Mouse (Mus musculus): ENCODE results near the gene Ncor2. TPM values are rescaled to one million over a fixed set of nuclear protein-coding genes. Genes with fewer than 3 reads are reported as not detected.
A peak's percentile ranks its signal among the peaks of the same experiment; 100 is the strongest.

Gene Ncor2
- polyA plus RNA-seq, 1 experiment, result 46.9 TPM

DNA sequence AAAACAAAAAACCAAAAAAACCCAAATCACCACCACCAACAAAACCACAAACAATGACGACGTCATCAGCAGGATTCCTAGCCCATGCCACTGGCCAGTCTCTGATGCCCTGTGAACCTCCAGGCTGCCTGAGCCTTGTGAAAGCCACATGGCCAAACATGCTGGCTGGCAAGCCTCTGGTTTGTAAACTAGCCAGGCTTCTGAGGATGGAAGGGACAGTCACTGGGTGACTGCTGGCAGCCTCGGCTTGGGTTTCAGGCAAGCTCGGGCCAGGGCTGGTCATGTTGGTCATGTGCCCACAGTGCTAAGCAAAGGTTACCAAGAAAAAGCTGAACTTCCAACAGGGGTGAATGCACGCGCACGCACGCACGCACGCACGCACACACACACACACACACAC lies 157.7 kb downstream of the Ncor2 start:
- Histone ChIP-seq H3K4me1 (ENCODE audit: control insufficient read depth, insufficient read depth, low read length) (no peaks in the 10 kb centered on the region), H3K27ac (ENCODE audit: control insufficient read depth, insufficient read depth, low read depth, low read length, poor library complexity) (no peak overlapping the region), H3K4me3 (replicated peaks; ENCODE audit: control insufficient read depth, low read depth, low read length) (no peak overlapping the region)
- WGBS, result 79% methylated on average over 11 of the region's 11 CpGs
- TF ChIP-seq POLR2A (IDR thresholded peaks at IDR 0.05; ENCODE audit: borderline replicate concordance, control insufficient read depth, low read depth, low read length) (no peak), CTCF (IDR thresholded peaks at IDR 0.05; ENCODE audit: control insufficient read depth, insufficient read depth, low read length) (no peak)

- Histone ChIP-seq H3K4me1 (ENCODE audit: control insufficient read depth, insufficient read depth, low read length) (no peaks in the 10 kb centered on the region), H3K4me3 (replicated peaks; ENCODE audit: control insufficient read depth, low read depth, low read length) (no peak overlapping the region), H3K27ac (ENCODE audit: control insufficient read depth, insufficient read depth, low read depth, low read length, poor library complexity) (no peak overlapping the region)
- TF ChIP-seq CTCF (IDR thresholded peaks at IDR 0.05; ENCODE audit: control insufficient read depth, insufficient read depth, low read length) (no peak), POLR2A (IDR thresholded peaks at IDR 0.05; ENCODE audit: borderline replicate concordance, control insufficient read depth, low read depth, low read length) (no peak)
- 85% methylated on average over 5 of the region's 5 CpGs for WGBS
These were observed 159.9 kb downstream of the Ncor2 start for GRCm38 (mm10) chr5:125019099-125019498.

DNA sequence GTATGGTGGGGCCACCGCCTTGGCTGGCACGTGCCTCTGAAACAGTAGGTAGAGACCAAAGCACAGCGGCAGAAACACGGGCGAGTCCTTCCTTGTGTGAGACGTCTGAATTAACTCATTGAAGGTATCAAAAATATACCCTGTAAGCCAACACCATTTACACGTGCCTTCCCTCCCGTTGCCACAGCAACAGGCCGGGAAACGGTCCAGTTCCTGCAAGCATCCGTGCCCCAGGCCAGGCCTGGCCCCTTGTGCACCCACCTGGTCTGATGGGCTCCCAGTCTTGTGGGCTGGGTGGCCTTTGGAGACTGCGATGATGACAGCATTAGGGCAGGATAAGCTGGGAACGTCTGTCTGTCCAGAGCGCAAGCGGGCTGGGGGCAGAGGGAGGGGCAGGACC lies 161.7 kb downstream of the Ncor2 start:
- TF ChIP-seq CTCF (IDR thresholded peaks at IDR 0.05; ENCODE audit: control insufficient read depth, insufficient read depth, low read length) (no peak), POLR2A (IDR thresholded peaks at IDR 0.05; ENCODE audit: borderline replicate concordance, control insufficient read depth, low read depth, low read length) (no peak)
- 86% methylated on average over 15 of the region's 15 CpGs for WGBS
- no peak overlapping the region for H3K27ac ChIP-seq (ENCODE audit: control insufficient read depth, insufficient read depth, low read depth, low read length, poor library complexity)
- no peaks in the 10 kb centered on the region for H3K4me1 ChIP-seq (ENCODE audit: control insufficient read depth, insufficient read depth, low read length)
- H3K4me3 ChIP-seq (replicated peaks; ENCODE audit: control insufficient read depth, low read depth, low read length), result no peak overlapping the region

GRCm38 (mm10) chr5:125016421-125017242 lies 162.4 kb downstream of the Ncor2 start:
- H3K4me1 ChIP-seq (ENCODE audit: control insufficient read depth, insufficient read depth, low read length), result no peaks in the 10 kb centered on the region
- no peak overlapping the region for H3K4me3 ChIP-seq (replicated peaks; ENCODE audit: control insufficient read depth, low read depth, low read length)
- 83% methylated on average over 17 of the region's 17 CpGs for WGBS
- no peak overlapping the region for H3K27ac ChIP-seq (ENCODE audit: control insufficient read depth, insufficient read depth, low read depth, low read length, poor library complexity)
- TF ChIP-seq POLR2A (IDR thresholded peaks at IDR 0.05; ENCODE audit: borderline replicate concordance, control insufficient read depth, low read depth, low read length) (no peak), CTCF (IDR thresholded peaks at IDR 0.05; ENCODE audit: control insufficient read depth, insufficient read depth, low read length) (no peak; the same call in 1 of the 2 replicates)

DNA sequence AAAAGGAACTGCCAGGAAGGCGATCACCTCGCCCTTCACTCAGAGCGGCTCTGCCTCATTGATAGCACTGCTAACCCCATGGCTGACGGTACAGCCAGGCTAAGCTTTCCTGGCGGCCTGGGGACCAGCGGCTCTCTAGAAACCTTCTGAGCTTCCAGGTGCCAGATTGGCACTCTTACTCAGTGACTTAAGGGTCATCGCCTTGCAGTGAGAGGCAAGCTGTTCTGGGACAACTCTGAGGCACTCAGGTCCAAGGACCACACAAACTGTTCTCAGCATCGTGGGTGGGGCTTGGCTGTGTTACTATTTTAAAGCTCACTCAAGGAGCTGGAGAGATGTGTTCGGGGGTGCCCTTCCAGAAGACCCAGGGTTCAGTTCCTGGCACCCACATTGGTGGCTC lies 163.4 kb downstream of the Ncor2 start:
- Histone ChIP-seq H3K4me1 (ENCODE audit: control insufficient read depth, insufficient read depth, low read length) (no peaks in the 10 kb centered on the region), H3K4me3 (replicated peaks; ENCODE audit: control insufficient read depth, low read depth, low read length) (no peak overlapping the region), H3K27ac (ENCODE audit: control insufficient read depth, insufficient read depth, low read depth, low read length, poor library complexity) (no peak overlapping the region)
- no peak for TF ChIP-seq POLR2A (IDR thresholded peaks at IDR 0.05; ENCODE audit: borderline replicate concordance, control insufficient read depth, low read depth, low read length)
- TF ChIP-seq CTCF (IDR thresholded peaks at IDR 0.05; ENCODE audit: control insufficient read depth, insufficient read depth, low read length), result no peak
- WGBS, result 82% methylated on average over 9 of the region's 9 CpGs

- H3K4me3 ChIP-seq (replicated peaks; ENCODE audit: control insufficient read depth, low read depth, low read length), result no peak overlapping the region
- WGBS, result 74% methylated on average over 3 of the region's 3 CpGs
- no peaks in the 10 kb centered on the region for H3K4me1 ChIP-seq (ENCODE audit: control insufficient read depth, insufficient read depth, low read length)
- no peak overlapping the region for H3K27ac ChIP-seq (ENCODE audit: control insufficient read depth, insufficient read depth, low read depth, low read length, poor library complexity)
- TF ChIP-seq POLR2A (IDR thresholded peaks at IDR 0.05; ENCODE audit: borderline replicate concordance, control insufficient read depth, low read depth, low read length) (no peak), CTCF (IDR thresholded peaks at IDR 0.05; ENCODE audit: control insufficient read depth, insufficient read depth, low read length) (no peak)
These were observed 164.0 kb downstream of the Ncor2 start for GRCm38 (mm10) chr5:125015066-125015465.

DNA sequence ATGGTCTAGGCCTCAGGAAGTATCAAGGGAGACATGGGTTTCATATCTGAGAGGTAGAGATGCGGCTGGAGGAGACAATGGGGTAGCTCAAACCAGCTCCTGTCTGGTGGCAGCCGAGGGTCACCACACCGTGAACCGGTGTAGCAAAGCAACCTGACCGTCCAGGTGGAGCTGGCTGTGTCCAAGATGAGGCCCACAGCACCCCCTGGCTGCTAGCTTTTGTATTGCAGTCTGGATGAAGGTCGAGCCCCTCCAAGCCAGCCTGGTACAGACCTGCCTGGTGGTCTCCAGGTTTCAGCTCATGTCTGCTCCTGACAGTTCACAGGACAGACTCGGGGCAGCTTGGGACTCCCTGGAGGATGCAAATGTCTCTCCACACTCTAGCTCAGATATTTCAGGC lies 164.5 kb downstream of the Ncor2 start:
- Histone ChIP-seq H3K4me1 (ENCODE audit: control insufficient read depth, insufficient read depth, low read length) (no peaks in the 10 kb centered on the region), H3K4me3 (replicated peaks; ENCODE audit: control insufficient read depth, low read depth, low read length) (no peak overlapping the region), H3K27ac (ENCODE audit: control insufficient read depth, insufficient read depth, low read depth, low read length, poor library complexity) (no peak overlapping the region)
- 68% methylated on average over 7 of the region's 7 CpGs for WGBS
- TF ChIP-seq CTCF (IDR thresholded peaks at IDR 0.05; ENCODE audit: control insufficient read depth, insufficient read depth, low read length) (peak; percentile 77), POLR2A (IDR thresholded peaks at IDR 0.05; ENCODE audit: borderline replicate concordance, control insufficient read depth, low read depth, low read length) (no peak)

DNA sequence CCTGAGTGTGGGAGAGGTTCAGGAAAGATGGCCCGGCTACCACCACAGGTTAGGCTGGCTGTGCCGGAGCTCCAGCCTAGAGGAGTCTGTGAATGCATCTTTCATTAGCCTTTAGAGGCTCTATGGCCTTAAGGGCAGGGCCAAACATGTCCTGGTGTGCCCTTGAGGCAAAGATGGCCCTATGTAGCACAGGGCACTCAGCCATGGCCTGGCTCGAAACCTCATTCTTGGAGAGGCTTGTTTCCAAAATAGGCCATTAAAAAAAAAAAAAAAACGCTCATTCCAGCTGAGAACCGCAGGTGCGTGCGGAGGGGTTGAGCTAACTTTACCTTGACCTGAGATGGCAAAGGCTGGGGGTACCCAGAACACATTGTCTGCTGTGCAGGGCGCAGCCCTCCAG lies 167.4 kb downstream of the Ncor2 start:
- no peak overlapping the region for H3K4me3 ChIP-seq (replicated peaks; ENCODE audit: control insufficient read depth, low read depth, low read length)
- no peaks in the 10 kb centered on the region for H3K4me1 ChIP-seq (ENCODE audit: control insufficient read depth, insufficient read depth, low read length)
- no peak for TF ChIP-seq POLR2A (IDR thresholded peaks at IDR 0.05; ENCODE audit: borderline replicate concordance, control insufficient read depth, low read depth, low read length)
- TF ChIP-seq CTCF (IDR thresholded peaks at IDR 0.05; ENCODE audit: control insufficient read depth, insufficient read depth, low read length), result no peak
- no peak overlapping the region for H3K27ac ChIP-seq (ENCODE audit: control insufficient read depth, insufficient read depth, low read depth, low read length, poor library complexity)
- 84% methylated on average over 8 of the region's 8 CpGs for WGBS
